Mouse (Mus musculus) cortical plate, adult 2 months (tissue): Measurements from ENCODE around the gene Itpr2.

ENCODE experiments used
- CTCF ChIP-seq: fragments of 200-500 bp; IDR thresholded peaks from 2 replicates; pipeline ENCODE4 v1.5.1; 2011; ENCODE audit warnings: mild to moderate bottlenecking, control low read depth, low read length; ENCODE audit not compliant: insufficient read depth; ENCODE audit errors: extremely low read depth
- POLR2A ChIP-seq: fragments of 200-500 bp; IDR thresholded peaks from 2 replicates; pipeline ENCODE4 v1.6.1; 2011; ENCODE audit warnings: mild to moderate bottlenecking, low read length, control low read depth; ENCODE audit not compliant: insufficient read depth; ENCODE audit errors: extremely low read depth

DNA sequence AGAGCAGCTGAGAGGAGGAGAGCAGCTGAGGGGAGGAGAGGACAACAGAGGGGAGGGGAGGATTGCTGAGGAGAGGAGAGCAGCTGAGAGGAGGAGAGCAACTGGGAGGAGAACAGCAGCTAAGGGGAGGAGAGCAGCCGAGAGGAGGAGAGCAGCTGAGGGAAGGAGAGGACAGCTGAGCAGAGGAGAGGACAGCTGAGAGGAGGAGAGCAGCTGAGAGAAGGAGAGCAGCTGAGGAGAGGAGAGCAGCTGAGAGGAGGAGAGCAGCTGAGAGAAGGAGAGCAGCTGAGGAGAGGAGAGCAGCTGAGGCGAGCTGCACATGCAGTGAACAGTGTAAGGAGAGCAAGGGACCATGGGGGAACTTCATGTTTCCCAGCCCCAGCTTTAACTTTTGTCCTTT lies 62.2 kb downstream of the Itpr2 start:
- TF ChIP-seq CTCF, result no peak
- no peak for TF ChIP-seq POLR2A
